Mouse (Mus musculus) cerebellum, adult 2 months (tissue): ENCODE results near the gene Gm45837.

Experiments used
- CTCF ChIP-seq: fragments of 200-500 bp; IDR thresholded peaks from 2 replicates; pipeline ENCODE4 v1.5.1; 2011; ENCODE audit warnings: low read depth, mild to moderate bottlenecking, control low read depth, low read length, moderate library complexity, borderline replicate concordance; ENCODE audit not compliant: insufficient read depth
- POLR2A ChIP-seq: fragments of 200-500 bp; IDR thresholded peaks from 2 replicates; pipeline ENCODE4 v1.6.1; 2011; ENCODE audit warnings: low read length, control low read depth, borderline replicate concordance; ENCODE audit not compliant: insufficient read depth

GRCm38 (mm10) chr7:101394569-101394968 is 16.1 kb upstream of the Gm45837 start:
- TF ChIP-seq POLR2A (no peak), CTCF (no peak)
